14 mouse cellular contexts compared by ENCODE assay signal in genomic region chr16:74648384-74648783, GRCm38 (mm10).
DNase-seq lines count a peak whose midpoint lies in the region; ATAC-seq and TF ChIP-seq lines count a peak whose summit lies in the region.
"Had no signal": no experiment of that assay in that cellular context is flagged by ENCODE, and none has a peak within 500 bp of the region (broad histone marks: within the 10 kb centered on the region; RNA-seq: fewer than 3 reads in every experiment).

No protein-coding gene starts in this region.

- DNase-seq in heart, postnatal 10 days, result peak; percentile 2 to 8
- DNase-seq in heart, postnatal 36 days, result no peak
- no peak for DNase-seq in liver, postnatal 0 days
- DNase-seq in liver (no peak), Patski (ENCODE audit: low read depth, low spot score) (no peak)
- DNase-seq in limb, embryonic 10.5 days (ENCODE audit: low spot score), result no peak
- DNase-seq: retina, postnatal 1 day had no signal

- POLR2A ChIA-PET in Patski (lab: Charles Lee), result no interaction called here

- H3K27ac ChIP-seq in liver, postnatal 0 days (ENCODE audit: low read depth), result no peak overlapping the region
- no peak overlapping the region for H3K27ac ChIP-seq in limb, embryonic 10.5 days
- H3K27ac ChIP-seq: forebrain, embryonic 10.5 days; hindbrain, embryonic 12.5 days; liver, embryonic 15.5 days; neural tube, embryonic 12.5 days had no signal

- H3K4me3 ChIP-seq in liver, postnatal 0 days (ENCODE audit: low read depth, low read length), result no peak overlapping the region
- no peak overlapping the region for H3K4me3 ChIP-seq in limb, embryonic 10.5 days
- H3K4me3 ChIP-seq: forebrain, embryonic 10.5 days; hindbrain, embryonic 12.5 days; liver, embryonic 15.5 days; neural tube, embryonic 12.5 days had no signal

- H3K4me2 ChIP-seq in liver, postnatal 0 days (ENCODE audit: low read depth, low read length), result no peak overlapping the region
- H3K4me2 ChIP-seq: heart, embryonic 11.5 days; hindbrain, embryonic 12.5 days; liver, embryonic 15.5 days; midbrain, embryonic 11.5 days; neural tube, embryonic 12.5 days had no signal

- H3K4me1 ChIP-seq in liver, postnatal 0 days (ENCODE audit: insufficient read depth), result no peaks in the 10 kb centered on the region
- peaks cover 8% of the 10 kb centered on the region for H3K4me1 ChIP-seq in limb, embryonic 10.5 days
- H3K4me1 ChIP-seq: liver, embryonic 15.5 days; neural tube, embryonic 12.5 days had no signal

- ATAC-seq in liver, postnatal 0 days, result no peak
- ATAC-seq in Patski, result no peak
- ATAC-seq in megakaryocyte progenitor cell, adult 5-6 weeks (replicated peaks; ENCODE audit: poor library complexity), result 0 out of 2 replicates have a peak, but pooled peaks have one; percentile 46

- CTCF ChIA-PET in Patski (lab: Charles Lee), result interaction anchor here (0.6 to 1.2 kb wide), 2 partner anchors 15 to 236 kb away, joined by 3 read pairs; no protein-coding TSS in a partner anchor

- H3K36me3 ChIP-seq in liver, postnatal 0 days (replicated peaks; ENCODE audit: insufficient read depth, low read length), result no peaks in the 10 kb centered on the region
- no peaks in the 10 kb centered on the region for H3K36me3 ChIP-seq in limb, embryonic 10.5 days
- H3K36me3 ChIP-seq: forebrain, embryonic 10.5 days; hindbrain, embryonic 12.5 days; liver, embryonic 15.5 days; neural tube, embryonic 12.5 days had no signal

- TF ChIP-seq EP300 in liver, postnatal 0 days (IDR thresholded peaks at IDR 0.05; ENCODE audit: low read depth), result no peak

- TF ChIP-seq CTCF in liver, postnatal 0 days (IDR thresholded peaks at IDR 0.05; ENCODE audit: low read depth), result peak; percentile 25
- TF ChIP-seq CTCF in Patski (IDR thresholded peaks at IDR 0.05), result peak; percentile 28

- no peak overlapping the region for H3K9ac ChIP-seq in liver, postnatal 0 days (replicated peaks)
- H3K9ac ChIP-seq: hindbrain, embryonic 12.5 days; liver, embryonic 15.5 days; neural tube, embryonic 12.5 days had no signal

- intact Hi-C loops in heart, postnatal 10 days (cut with DNase I), result no loop called here
- intact Hi-C loops in heart, postnatal 36 days (cut with DNase I), result no loop called here

- H3K9me3 ChIP-seq in liver, postnatal 0 days (ENCODE audit: low read length), result no peaks in the 10 kb centered on the region
- H3K9me3 ChIP-seq in limb, embryonic 10.5 days (replicated peaks), result no peaks in the 10 kb centered on the region
- H3K9me3 ChIP-seq: forebrain, embryonic 10.5 days; hindbrain, embryonic 12.5 days; liver, embryonic 15.5 days; neural tube, embryonic 12.5 days had no signal

- in situ Hi-C loops in Patski (cut with MboI; ENCODE audit: low pct_unique_long_range_greater_than_20kb), result no loop called here

- no peaks in the 10 kb centered on the region for H3K27me3 ChIP-seq in liver, postnatal 0 days (ENCODE audit: insufficient read depth, low read length)
- no peaks in the 10 kb centered on the region for H3K27me3 ChIP-seq in Patski
- H3K27me3 ChIP-seq in limb, embryonic 10.5 days (ENCODE audit: low read depth, poor library complexity, severe bottlenecking), result no peaks in the 10 kb centered on the region
- H3K27me3 ChIP-seq: hindbrain, embryonic 12.5 days; liver, embryonic 15.5 days; neural tube, embryonic 12.5 days had no signal

Comparison
In these comparisons a context has a peak if more than half of its experiments do, and no peak if none do; other contexts are left out.
1. DNase-seq: peak in heart, postnatal 10 days (2 of 2); none in heart, postnatal 36 days (0 of 2), liver, postnatal 0 days (single experiment), liver (single experiment), Patski (single experiment) and limb, embryonic 10.5 days (single experiment).